Mouse (Mus musculus) spleen, postnatal 14 days (tissue): ENCODE measurements around the gene Rfx5.

Experiments used
- DNase-seq, 2 experiments: peaks; one replicate each; pipeline ENCODE4 v3.0.0; 2021 to 2022; ENCODE audit warnings: low spot score in 2 of 2

Rfx5 gene

DNA sequence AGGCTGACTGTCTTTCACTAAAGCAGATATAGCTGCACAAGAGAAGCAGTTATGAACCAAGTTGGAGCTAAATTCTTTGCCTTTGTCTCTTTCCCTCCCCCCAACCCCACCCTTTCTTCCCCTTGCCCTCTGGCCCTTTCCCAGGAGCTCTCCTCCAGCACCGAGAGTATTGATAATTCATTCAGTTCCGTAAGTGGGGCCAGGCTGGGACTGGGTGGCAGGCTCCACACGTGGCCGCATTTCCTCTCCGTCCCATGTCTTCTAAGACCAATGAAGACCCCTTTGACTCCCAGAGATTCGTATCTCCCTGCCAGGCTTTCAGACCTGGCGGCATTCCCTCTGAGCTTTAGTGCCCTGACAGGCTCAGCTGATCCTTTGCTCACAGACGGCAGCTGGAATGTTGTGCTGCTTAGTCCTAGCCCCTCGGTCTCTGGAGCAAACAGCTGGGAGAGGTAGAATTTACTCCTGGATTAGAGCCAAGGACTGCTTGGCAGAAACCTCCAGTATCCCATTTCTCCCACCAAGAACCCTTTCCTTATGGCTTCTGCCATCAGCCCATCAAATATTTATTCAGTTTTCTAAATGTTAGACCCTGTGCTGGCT lies 35.4 kb downstream of the Rfx5 start:
- DNase-seq = no peak

DNA sequence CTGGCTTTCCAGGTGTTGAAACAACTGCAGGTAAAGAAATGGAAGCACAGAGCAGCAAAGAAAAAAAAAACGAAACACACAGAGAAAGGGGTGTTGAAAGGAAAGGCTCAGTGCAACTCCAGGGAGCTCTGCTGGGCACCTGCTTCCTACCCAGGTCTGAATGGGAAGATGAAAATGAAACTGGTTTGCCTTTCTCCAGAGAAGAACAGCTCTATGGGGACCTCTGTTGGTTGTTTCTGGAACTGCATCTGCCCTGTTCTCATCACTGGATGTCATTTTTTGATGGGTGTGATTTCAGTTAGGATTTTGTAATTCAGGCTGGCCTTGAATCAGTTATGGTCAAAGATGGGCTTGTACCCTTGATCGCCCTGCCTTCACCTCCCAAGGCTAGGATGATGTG lies 43.1 kb downstream of the Rfx5 start:
- DNase-seq = peak; percentile 60 to 86

DNA sequence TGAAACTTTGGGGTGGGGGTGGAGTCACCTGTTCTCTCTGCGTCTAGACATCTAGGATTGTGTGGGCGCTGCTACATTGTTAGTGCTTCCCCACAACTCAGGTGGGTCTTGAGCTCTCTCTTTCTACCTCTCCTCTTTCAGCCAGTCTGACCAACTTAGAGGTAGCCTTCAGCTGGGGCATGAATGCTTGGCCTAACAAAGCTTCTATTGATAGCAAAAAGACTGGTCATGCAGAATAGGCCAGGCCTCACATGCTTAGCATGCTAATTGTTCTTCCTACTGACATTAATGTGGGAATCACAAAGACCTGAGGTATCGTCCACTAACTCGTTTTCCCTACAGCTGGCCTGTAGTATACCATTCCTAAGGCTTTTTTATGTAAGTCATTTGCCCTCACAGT lies 48.7 kb downstream of the Rfx5 start:
- DNase-seq = no peak

DNA sequence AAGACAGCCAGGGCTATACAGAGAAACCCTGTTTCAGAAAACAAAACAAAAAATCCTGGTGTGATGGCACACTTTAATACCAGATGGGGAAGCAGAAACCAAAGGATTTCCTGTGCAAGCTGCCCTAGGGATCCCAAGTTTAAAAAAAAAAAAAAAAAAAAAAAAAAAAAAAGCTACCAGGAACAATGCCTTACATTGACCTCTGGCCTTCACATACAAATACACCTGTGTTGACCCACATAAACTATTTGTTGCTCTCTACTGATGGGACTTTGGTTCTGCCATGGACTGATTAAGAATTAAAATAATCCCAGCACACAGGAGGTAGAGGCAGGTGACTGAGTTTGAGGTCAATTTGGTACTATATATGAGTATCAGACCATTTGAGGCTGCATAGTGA lies 49.4 kb downstream of the Rfx5 start:
- no peak for DNase-seq

DNA sequence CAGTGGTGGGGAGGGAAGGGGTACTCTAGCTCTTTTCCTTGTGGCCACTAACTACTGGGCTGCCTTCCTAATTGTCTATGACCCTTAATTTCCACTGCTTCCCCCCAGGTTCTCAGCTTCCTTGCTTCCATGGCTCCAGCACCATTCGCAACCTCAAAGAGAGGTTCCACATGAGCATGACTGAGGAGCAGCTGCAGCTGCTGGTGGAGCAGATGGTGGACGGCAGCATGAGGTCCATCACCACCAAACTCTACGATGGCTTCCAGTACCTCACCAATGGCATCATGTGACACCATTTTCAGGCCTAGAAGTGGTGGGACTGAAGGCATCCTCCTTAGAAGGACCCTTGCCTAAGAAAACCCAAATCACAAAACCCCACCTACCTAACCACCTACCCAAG lies 51.8 kb downstream of the Rfx5 start:
- DNase-seq = no peak

DNA sequence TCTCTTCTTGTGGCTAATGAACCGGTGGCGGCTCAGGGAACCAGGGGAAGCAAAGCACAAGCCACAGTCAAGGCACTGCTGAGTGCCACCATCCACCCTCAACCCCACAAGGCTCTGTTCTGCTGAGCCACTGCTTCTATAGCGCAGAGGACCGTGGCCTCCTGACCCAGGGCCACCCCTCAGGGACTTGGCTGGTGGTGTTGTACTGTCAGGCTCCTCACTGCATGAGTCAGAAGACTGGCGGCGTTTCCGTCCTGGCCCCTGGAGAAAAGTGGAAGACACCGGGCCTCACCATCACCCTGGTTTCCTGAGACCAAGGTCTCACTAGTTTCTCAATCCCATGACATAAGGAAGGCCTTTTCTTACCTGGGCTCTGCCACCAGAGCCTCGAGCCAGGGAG lies 53.8 kb downstream of the Rfx5 start:
- DNase-seq = no peak

DNA sequence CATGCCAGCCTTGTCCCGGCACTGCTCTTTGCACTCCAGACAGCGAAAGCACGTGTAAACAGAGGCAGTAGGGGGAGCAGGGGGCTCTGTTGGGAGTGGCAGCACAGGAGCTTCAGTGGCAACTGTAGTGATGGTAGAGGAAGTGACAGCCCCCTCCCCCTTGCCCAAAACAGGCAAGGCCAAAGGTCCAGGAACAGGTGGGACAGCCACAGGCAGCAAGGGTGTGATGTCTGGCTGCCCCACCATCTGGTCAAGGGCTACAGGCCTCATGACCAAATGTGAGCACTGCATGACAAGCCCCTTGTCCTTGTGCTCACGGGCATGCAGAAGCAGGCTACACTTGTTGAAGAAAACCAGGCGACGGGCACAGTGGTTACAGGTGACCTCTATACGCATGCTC lies 56.5 kb downstream of the Rfx5 start:
- DNase-seq = no peak
